Comparison of ENCODE assay signal across 8 mouse cellular contexts in the genomic region with DNA sequence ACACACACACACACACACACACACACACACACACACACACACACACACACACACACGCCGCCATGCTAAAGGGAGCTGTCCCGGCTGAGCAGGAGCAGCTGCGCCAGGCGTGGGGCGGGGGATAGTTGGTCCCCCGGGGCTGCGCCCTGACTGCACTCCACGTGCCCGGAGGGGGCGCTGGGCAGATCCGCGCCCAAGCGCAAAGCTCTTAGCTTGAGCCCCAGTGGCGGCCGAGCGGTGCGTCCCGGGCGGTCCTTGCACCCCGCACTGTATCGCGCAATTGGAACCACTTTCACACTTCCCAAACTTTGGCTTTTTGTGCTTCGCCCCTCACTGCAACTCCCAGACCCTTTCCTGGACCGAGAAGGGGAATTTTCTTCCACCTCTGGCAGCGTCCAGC. TPM values are rescaled to one million over a fixed set of nuclear protein-coding genes. Genes with fewer than 3 reads are reported as not detected.
DNase-seq lines count a peak whose midpoint lies in the region; ATAC-seq and TF ChIP-seq lines count a peak whose summit lies in the region.

No protein-coding gene starts in this region.

- WGBS in intestine, embryonic 16.5 days = under 1% methylated on average over 23 of the region's 26 CpGs

- ATAC-seq in intestine, embryonic 16.5 days = no peak
- ATAC-seq in megakaryocyte, adult 5-6 weeks (ENCODE audit: poor library complexity, severe bottlenecking) = no peak
- no peak for ATAC-seq in megakaryocyte-erythroid progenitor cell, adult 5-6 weeks (replicated peaks; ENCODE audit: low FRiP score, low TSS enrichment, poor library complexity, severe bottlenecking)

- H3K79me2 ChIP-seq in C2C12 (ENCODE audit: control insufficient read depth, insufficient read depth) = no peaks in the 10 kb centered on the region

- H3ac ChIP-seq in C2C12 (ENCODE audit: control insufficient read depth, insufficient read length, low read depth) = no peak overlapping the region

- H3K36me3 ChIP-seq in C2C12 (ENCODE audit: control insufficient read depth, insufficient read depth) = no peaks in the 10 kb centered on the region
- no peaks in the 10 kb centered on the region for H3K36me3 ChIP-seq in intestine, embryonic 16.5 days (ENCODE audit: control insufficient read depth, insufficient read depth, low read length)

- H3K9me3 ChIP-seq in intestine, embryonic 16.5 days (ENCODE audit: control insufficient read depth, low read length) = no peaks in the 10 kb centered on the region

- peak overlapping the region; percentile 95 for H3K4me2 ChIP-seq in intestine, embryonic 16.5 days (ENCODE audit: low read depth, low read length)

- peak; percentile 68 for DNase-seq in brain, embryonic 14.5 days (ENCODE audit: low read depth)
- peak; percentile 46 to 59 for DNase-seq in gastrocnemius, postnatal 36 days
- DNase-seq in lung, postnatal 36 days = peak; percentile 67
- DNase-seq in testis, postnatal 10 days (ENCODE audit: low spot score) = peak; percentile 56

- peaks cover 26% of the 10 kb centered on the region for H3K4me1 ChIP-seq in intestine, embryonic 16.5 days (ENCODE audit: control insufficient read depth, insufficient read depth, low read length)

- peak; percentile 21 for TF ChIP-seq CTCF in C2C12 (IDR thresholded peaks at IDR 0.05; ENCODE audit: control insufficient read depth, insufficient read depth, insufficient read length)
- 0 out of 2 replicates have a peak, but pooled peaks have one; percentile 17 for TF ChIP-seq CTCF in brain, embryonic 14.5 days (IDR thresholded peaks at IDR 0.05; ENCODE audit: borderline replicate concordance, extremely low read depth, insufficient read depth, insufficient read length)

- H3K79me3 ChIP-seq in C2C12 (ENCODE audit: low read depth) = no peaks in the 10 kb centered on the region

- no peak for TF ChIP-seq POLR2A in brain, embryonic 14.5 days (IDR thresholded peaks at IDR 0.05; ENCODE audit: borderline replicate concordance, extremely low read depth, insufficient read depth, insufficient read length, poor library complexity, severe bottlenecking)

- H3K27ac ChIP-seq in intestine, embryonic 16.5 days (ENCODE audit: low read length) = no peak overlapping the region

- H3K9ac ChIP-seq in intestine, embryonic 16.5 days (ENCODE audit: low read depth, low read length) = peak overlapping the region; percentile 33; the same call in 1 of the 2 replicates

- H3K27me3 ChIP-seq in C2C12 (ENCODE audit: control insufficient read depth, insufficient read depth, insufficient read length) = peaks cover 34% of the 10 kb centered on the region
- H3K27me3 ChIP-seq in intestine, embryonic 16.5 days (replicated peaks; ENCODE audit: control insufficient read depth, insufficient read depth, low read length) = peaks cover 35% of the 10 kb centered on the region

- H3K4me3 ChIP-seq in C2C12 (ENCODE audit: insufficient read depth, poor library complexity, severe bottlenecking) = no peak overlapping the region
- peak overlapping the region; percentile 62 for H3K4me3 ChIP-seq in intestine, embryonic 16.5 days (ENCODE audit: low read length)

- intact Hi-C loops in gastrocnemius, postnatal 36 days (cut with DNase I) = loop anchor here (5.0 kb wide), 1 partner anchor 95 kb away; no protein-coding TSS in a partner anchor

TF ChIP-seq in C2C12, 6 proteins besides CTCF, POLR2A, EP300 and RAD21:
- TF ChIP-seq MYOD1 (IDR thresholded peaks at IDR 0.05; ENCODE audit: control insufficient read depth, insufficient read length, low read depth) = no peak
- TF ChIP-seq MYOG (IDR thresholded peaks at IDR 0.05; ENCODE audit: control insufficient read depth, extremely low read depth, insufficient read length) = no peak
- no peak for TF ChIP-seq USF1 (IDR thresholded peaks at IDR 0.05; ENCODE audit: low read depth)
- TF ChIP-seq FOSL1 (IDR thresholded peaks at IDR 0.05; ENCODE audit: insufficient read depth, low read length, poor library complexity, severe bottlenecking) = no peak
- no peak for TF ChIP-seq MAX (IDR thresholded peaks at IDR 0.05)
- TF ChIP-seq CEBPB (IDR thresholded peaks at IDR 0.05; ENCODE audit: low read depth) = no peak

RNA-seq across cellular contexts. Expression of gene Casz1, which starts 2.6 kb away (rescaled TPM):
- 0.07 TPM for polyA plus RNA-seq in C2C12 (2012; fragmentation: generic; extraction: Trizol)
- 2.9 and 6.9 TPM in 2 replicates for polyA plus RNA-seq in brain, embryonic 14.5 days (2012; rRNA removed)
- 10 to 100 TPM; 24.8 to 45.6 TPM for total RNA-seq in gastrocnemius, postnatal 36 days (2021)
- 4.7 and 5.9 TPM in 2 replicates for polyA plus RNA-seq in intestine, embryonic 16.5 days (2015; fragmentation: Nextera tagmentation; extraction: Ambion mirVana)
- total RNA-seq in megakaryocyte, adult 5-6 weeks (2015) = 3.0 and 3.3 TPM in 2 replicates
- total RNA-seq in megakaryocyte, adult 5-6 weeks (2017) = 1.7 and 2.5 TPM in 2 replicates
- 0.55 and 0.96 TPM in 2 replicates for total RNA-seq in megakaryocyte-erythroid progenitor cell, adult 5-6 weeks (2014; fragmentation: Nextera tagmentation)
- total RNA-seq in megakaryocyte-erythroid progenitor cell, adult 5-6 weeks (2017) = 0.27 and 0.75 TPM in 2 replicates

Comparison
In these comparisons a context has a peak if more than half of its experiments do, and no peak if none do; other contexts are left out.
1. RNA of gene Casz1, which starts 2.6 kb away (total RNA-seq): 24.8 to 45.6 TPM in gastrocnemius, postnatal 36 days; 1.7 to 3.3 TPM in megakaryocyte, adult 5-6 weeks and 0.27 to 0.96 TPM in megakaryocyte-erythroid progenitor cell, adult 5-6 weeks; every median in the first group is over 4 times any median in the second.
2. Peak in every context shown above with its lines, with median percentiles within 50 percentile points of each other: DNase-seq.